Mouse (Mus musculus): ENCODE measurements around the gene Gprc5d.

- TF ChIP-seq CTCF (IDR thresholded peaks at IDR 0.05; ENCODE audit: low read depth, low read length) (no peak), POLR2A (IDR thresholded peaks at IDR 0.05; ENCODE audit: insufficient read depth, low read length) (no peak), EP300 (IDR thresholded peaks at IDR 0.05; ENCODE audit: insufficient read depth, low read depth, low read length) (no peak)
These were observed 34.0 kb downstream of the Gprc5d start for GRCm38 (mm10) chr6:135083991-135084502.
